Mouse (Mus musculus): ENCODE measurements around the gene Pum1.

DNA sequence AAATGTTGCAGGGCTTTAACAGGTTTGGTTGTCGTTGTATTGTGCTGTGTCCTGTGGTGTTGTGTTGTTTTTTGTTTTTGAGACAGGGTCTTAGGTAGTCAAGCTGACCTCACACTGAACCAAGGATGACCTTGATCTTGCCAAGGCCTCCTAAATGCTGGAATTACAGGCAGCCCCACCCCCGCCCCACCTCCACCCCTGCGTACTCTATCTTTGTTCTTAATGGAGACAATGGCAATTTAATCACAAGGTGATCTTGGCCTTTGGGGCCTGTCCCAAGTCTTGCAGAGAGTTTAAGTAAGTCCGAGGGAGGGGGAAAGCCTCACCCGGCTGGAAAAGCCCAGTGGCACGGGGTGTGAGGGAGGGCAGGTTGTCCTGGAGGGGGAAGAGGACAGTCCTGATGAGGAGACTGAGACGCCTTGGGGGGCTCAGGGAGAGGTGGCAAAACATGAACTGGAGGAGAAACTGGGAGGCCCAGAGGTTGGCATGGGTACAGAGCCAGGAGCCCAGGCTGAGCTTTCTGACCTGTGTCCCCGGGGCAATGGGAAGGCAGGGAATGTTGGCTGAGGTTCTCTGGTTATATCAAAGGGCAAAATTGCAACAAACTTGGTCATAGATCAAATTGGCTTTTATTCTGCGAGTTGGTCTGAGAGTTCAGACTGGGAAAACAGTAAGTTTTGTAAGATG, 22.9 kb upstream of the Pum1 start:
- TF ChIP-seq POLR2A (IDR thresholded peaks at IDR 0.05; ENCODE audit: insufficient read depth, low read depth, low read length) = no peak
- TF ChIP-seq CTCF (IDR thresholded peaks at IDR 0.05; ENCODE audit: insufficient read depth, low read depth, low read length) = no peak

All from olfactory bulb, adult 2 months (tissue).